Comparison of ENCODE assay signal across 7 mouse cellular contexts in genomic region chr4:63545231-63545958, GRCm38 (mm10). TPM values are rescaled to one million over a fixed set of nuclear protein-coding genes. Genes with fewer than 3 reads are reported as not detected.
A peak's percentile ranks its signal among the peaks of the same experiment; 100 is the strongest.
DNase-seq lines count a peak whose midpoint lies in the region; ATAC-seq and TF ChIP-seq lines count a peak whose summit lies in the region.

No protein-coding gene starts in this region.

- H3K27me3 ChIP-seq in testis, adult 2 months (ENCODE audit: control insufficient read depth, insufficient read depth, low read length) = no peaks in the 10 kb centered on the region
- H3K27me3 ChIP-seq in forebrain, embryonic 10.5 days (ENCODE audit: poor library complexity, severe bottlenecking) = no peaks in the 10 kb centered on the region
- no peaks in the 10 kb centered on the region for H3K27me3 ChIP-seq in liver, embryonic 13.5 days
- H3K27me3 ChIP-seq in small intestine, adult 2 months (ENCODE audit: control insufficient read depth, insufficient read depth, low read length) = no peaks in the 10 kb centered on the region

- intact Hi-C loops in left cerebral cortex, postnatal 36 days (cut with DNase I) = loop anchor here (2.0 kb wide), 1 partner anchor 13 kb away; the partner anchor contains the start of gene Tmem268

- peak overlapping the region; percentile 98 for H3K27ac ChIP-seq in testis, adult 2 months (ENCODE audit: control insufficient read depth, insufficient read depth, low read depth, low read length)
- peak overlapping the region; percentile 95 for H3K27ac ChIP-seq in forebrain, embryonic 10.5 days
- H3K27ac ChIP-seq in liver, embryonic 13.5 days = peak overlapping the region; percentile 81
- H3K27ac ChIP-seq in small intestine, adult 2 months (ENCODE audit: insufficient read depth, low read depth, low read length) = peak overlapping the region; percentile 41; the same call in 1 of the 2 replicates

- no peaks in the 10 kb centered on the region for H3K36me3 ChIP-seq in testis, adult 2 months (ENCODE audit: control insufficient read depth, insufficient read depth, low read length)
- H3K36me3 ChIP-seq in forebrain, embryonic 10.5 days (replicated peaks) = peaks cover 31% of the 10 kb centered on the region
- peaks cover 19% of the 10 kb centered on the region for H3K36me3 ChIP-seq in liver, embryonic 13.5 days
- peaks cover 13% of the 10 kb centered on the region for H3K36me3 ChIP-seq in small intestine, adult 2 months (ENCODE audit: control insufficient read depth, insufficient read depth, low read length)

- H3K4me3 ChIP-seq in testis, adult 2 months (ENCODE audit: control insufficient read depth, low read depth, low read length) = peak overlapping the region; percentile 99
- H3K4me3 ChIP-seq in forebrain, embryonic 10.5 days = peak overlapping the region; percentile 94
- H3K4me3 ChIP-seq in liver, embryonic 13.5 days (replicated peaks) = peak overlapping the region; percentile 85
- peak overlapping the region; percentile 84 for H3K4me3 ChIP-seq in small intestine, adult 2 months (ENCODE audit: low read depth, low read length)

- DNase-seq in testis, postnatal 10 days (ENCODE audit: low spot score) = no peak
- no peak for DNase-seq in forebrain, embryonic 10.5 days (ENCODE audit: extremely low spot score, low spot score)
- no peak for DNase-seq in liver, embryonic 13.5 days
- DNase-seq in gastrocnemius, postnatal 25 days = no peak
- no peak for DNase-seq in left cerebral cortex, postnatal 36 days (ENCODE audit: low spot score in 2 of 2)

- H3K9me3 ChIP-seq in forebrain, embryonic 10.5 days = no peaks in the 10 kb centered on the region
- H3K9me3 ChIP-seq in liver, embryonic 13.5 days (replicated peaks) = no peaks in the 10 kb centered on the region

- WGBS in forebrain, embryonic 10.5 days = 22% methylated on average over 26 of the region's 26 CpGs
- 21% methylated on average over 26 of the region's 26 CpGs for WGBS in liver, embryonic 13.5 days (ENCODE audit: insufficient replicate concordance)
- WGBS in small intestine, adult 2 months = 15% methylated on average over 26 of the region's 26 CpGs

- H3K4me2 ChIP-seq in liver, embryonic 13.5 days = peak overlapping the region; percentile 82

- no peak for ATAC-seq in liver, embryonic 13.5 days (ENCODE audit: low read depth)

- no peak for TF ChIP-seq CTCF in testis, adult 2 months (IDR thresholded peaks at IDR 0.05; ENCODE audit: control insufficient read depth, insufficient read depth, insufficient replicate concordance, low read depth, low read length)
- no peak for TF ChIP-seq CTCF in small intestine, adult 2 months (IDR thresholded peaks at IDR 0.05; ENCODE audit: extremely low read depth, insufficient read length, insufficient replicate concordance, low read depth, low read length)

- TF ChIP-seq POLR2A in testis, adult 2 months (IDR thresholded peaks at IDR 0.05; ENCODE audit: control insufficient read depth, low read depth, low read length) = no peak
- no peak for TF ChIP-seq POLR2A in small intestine, adult 2 months (IDR thresholded peaks at IDR 0.05; ENCODE audit: low read depth, low read length)

- peaks cover 9% of the 10 kb centered on the region for H3K4me1 ChIP-seq in testis, adult 2 months (ENCODE audit: control insufficient read depth, insufficient read depth, low read length)
- peaks cover 31% of the 10 kb centered on the region for H3K4me1 ChIP-seq in forebrain, embryonic 10.5 days
- peaks cover 34% of the 10 kb centered on the region for H3K4me1 ChIP-seq in liver, embryonic 13.5 days (replicated peaks)
- peaks cover 8% of the 10 kb centered on the region; the same call in 1 of the 2 replicates for H3K4me1 ChIP-seq in small intestine, adult 2 months (ENCODE audit: control insufficient read depth, insufficient read depth, insufficient read length, low read length)

- H3K9ac ChIP-seq in liver, embryonic 13.5 days = peak overlapping the region; percentile 92

RNA-seq across cellular contexts. Expression of gene Atp6v1g1, which starts 0.8 kb away (rescaled TPM):
- polyA plus RNA-seq in testis, adult 2 months (2012; rRNA removed) = 83.4 and 95.0 TPM in 2 replicates
- 234 and 239 TPM in 2 replicates for polyA plus RNA-seq in forebrain, embryonic 10.5 days (2016; fragmentation: Nextera tagmentation; extraction: Ambion mirVana)
- 125 and 135 TPM in 2 replicates for polyA plus RNA-seq in liver, embryonic 13.5 days (2015; fragmentation: Nextera tagmentation; extraction: Ambion mirVana)
- polyA plus RNA-seq in small intestine, adult 2 months (2012; rRNA removed) = 9.7 and 19.5 TPM in 2 replicates
- total RNA-seq in gastrocnemius, postnatal 25 days (2021) = 100 to 1,000 TPM; 203 to 223 TPM
- 100 to 1,000 TPM; 133 to 150 TPM for total RNA-seq in left cerebral cortex, postnatal 36 days (2021)

RNA-seq across cellular contexts. Expression of gene Tmem268, which starts 13.2 kb away (rescaled TPM):
- polyA plus RNA-seq in testis, adult 2 months (2012; rRNA removed) = 4.4 and 4.7 TPM in 2 replicates
- 9.1 and 9.5 TPM in 2 replicates for polyA plus RNA-seq in forebrain, embryonic 10.5 days (2016; fragmentation: Nextera tagmentation; extraction: Ambion mirVana)
- polyA plus RNA-seq in liver, embryonic 13.5 days (2015; fragmentation: Nextera tagmentation; extraction: Ambion mirVana) = 6.4 and 7.9 TPM in 2 replicates
- polyA plus RNA-seq in small intestine, adult 2 months (2012; rRNA removed) = 6.7 and 10.8 TPM in 2 replicates
- 10 to 100 TPM; 10.4 to 12.1 TPM for total RNA-seq in gastrocnemius, postnatal 25 days (2021)
- 10 to 100 TPM; 14.0 to 14.6 TPM for total RNA-seq in left cerebral cortex, postnatal 36 days (2021)

RNA-seq across cellular contexts. Expression of gene Whrn, which starts 49.6 kb away (rescaled TPM):
- polyA plus RNA-seq in testis, adult 2 months (2012; rRNA removed) = 22.5 and 26.1 TPM in 2 replicates
- 4.6 and 5.1 TPM in 2 replicates for polyA plus RNA-seq in forebrain, embryonic 10.5 days (2016; fragmentation: Nextera tagmentation; extraction: Ambion mirVana)
- 0.10 and 0.18 TPM in 2 replicates for polyA plus RNA-seq in liver, embryonic 13.5 days (2015; fragmentation: Nextera tagmentation; extraction: Ambion mirVana)
- polyA plus RNA-seq in small intestine, adult 2 months (2012; rRNA removed) = 14.0 and 20.2 TPM in 2 replicates
- 1 to 10 TPM; 2.1 to 2.6 TPM for total RNA-seq in gastrocnemius, postnatal 25 days (2021)
- 10 to 100 TPM; 41.5 to 50.6 TPM for total RNA-seq in left cerebral cortex, postnatal 36 days (2021)

RNA-seq across cellular contexts. Expression of gene Gm11213, which starts 59.7 kb away (rescaled TPM):
- polyA plus RNA-seq in testis, adult 2 months (2012; rRNA removed) = 66.2 and 77.1 TPM in 2 replicates
- polyA plus RNA-seq in forebrain, embryonic 10.5 days (2016; fragmentation: Nextera tagmentation; extraction: Ambion mirVana) = not detected in 2 replicates
- polyA plus RNA-seq in liver, embryonic 13.5 days (2015; fragmentation: Nextera tagmentation; extraction: Ambion mirVana) = not detected in 2 replicates
- polyA plus RNA-seq in small intestine, adult 2 months (2012; rRNA removed) = not detected in 2 replicates
- not detected for total RNA-seq in gastrocnemius, postnatal 25 days (2021)
- not detected for total RNA-seq in left cerebral cortex, postnatal 36 days (2021)

Comparison
In these comparisons a context has a peak if more than half of its experiments do, and no peak if none do; other contexts are left out.
1. H3K27ac ChIP-seq: peak in every context shown above with its lines; median percentile 98 in testis, adult 2 months; 95 in forebrain, embryonic 10.5 days; 81 in liver, embryonic 13.5 days; 41 in small intestine, adult 2 months.